Mouse (Mus musculus) right cerebral cortex, postnatal 36 days (tissue): ENCODE measurements at regions not wholly inside any gene's neighbourhood (a gene's known extent, or its start where the extent isn't known, plus 50 kb on each side); places are given as distances from the start of the nearest gene placed in this dataset.

Experiments
- DNase-seq, 2 experiments: peaks; one replicate each; pipeline ENCODE4 v3.0.0; 2022; ENCODE audit warnings: low spot score in 2 of 2, mixed read lengths in 1 of 2

- no peak for DNase-seq
Observed at GRCm38 (mm10) chr15:52095629-52096190, 1789.0 kb upstream of the Gm7489 start.

- no peak for DNase-seq
Observed at GRCm38 (mm10) chr15:52108761-52109160, 1775.9 kb upstream of the Gm7489 start.

- no peak for DNase-seq
Observed at GRCm38 (mm10) chr15:52114368-52115036, 1770.2 kb upstream of the Gm7489 start.

GRCm38 (mm10) chr15:52136693-52137092, 1748.0 kb upstream of the Gm7489 start:
- no peak for DNase-seq

- DNase-seq: no peak
Observed at GRCm38 (mm10) chr15:52153421-52153820, 1731.3 kb upstream of the Gm7489 start.

GRCm38 (mm10) chr15:52155784-52156183, 1728.9 kb upstream of the Gm7489 start:
- DNase-seq: no peak

GRCm38 (mm10) chr15:52156779-52157178, 1727.9 kb upstream of the Gm7489 start:
- DNase-seq: no peak

- DNase-seq: peak; percentile 76 to 77
Observed at GRCm38 (mm10) chr15:52160181-52161088, 1724.3 kb upstream of the Gm7489 start.

- DNase-seq: no peak
Observed at GRCm38 (mm10) chr15:52161089-52161442, 1723.6 kb upstream of the Gm7489 start.

GRCm38 (mm10) chr15:52161568-52162316, 1723.0 kb upstream of the Gm7489 start:
- DNase-seq: peak in 1 of 2 experiments; percentile 21

- no peak for DNase-seq
Observed at GRCm38 (mm10) chr15:52166144-52166543, 1718.6 kb upstream of the Gm7489 start.

- DNase-seq: no peak
Observed at GRCm38 (mm10) chr15:52166595-52167443, 1717.9 kb upstream of the Gm7489 start.

- DNase-seq: no peak
Observed at GRCm38 (mm10) chr15:52167811-52168210, 1716.9 kb upstream of the Gm7489 start.

GRCm38 (mm10) chr15:52176951-52177350, 1707.8 kb upstream of the Gm7489 start:
- no peak for DNase-seq

- no peak for DNase-seq
Observed at GRCm38 (mm10) chr15:52178668-52179067, 1706.0 kb upstream of the Gm7489 start.

GRCm38 (mm10) chr15:52179379-52179778, 1705.3 kb upstream of the Gm7489 start:
- DNase-seq: no peak

GRCm38 (mm10) chr15:52191176-52191575, 1693.5 kb upstream of the Gm7489 start:
- DNase-seq: no peak

GRCm38 (mm10) chr15:52207271-52207670, 1677.4 kb upstream of the Gm7489 start:
- no peak for DNase-seq

- DNase-seq: no peak
Observed at GRCm38 (mm10) chr15:52232442-52232841, 1652.3 kb upstream of the Gm7489 start.

- DNase-seq: no peak
Observed at GRCm38 (mm10) chr15:52236220-52236619, 1648.5 kb upstream of the Gm7489 start.

- DNase-seq: no peak
Observed at GRCm38 (mm10) chr15:52242890-52243289, 1641.8 kb upstream of the Gm7489 start.
